Mouse (Mus musculus): ENCODE measurements around the gene Mpig6b.

DNA sequence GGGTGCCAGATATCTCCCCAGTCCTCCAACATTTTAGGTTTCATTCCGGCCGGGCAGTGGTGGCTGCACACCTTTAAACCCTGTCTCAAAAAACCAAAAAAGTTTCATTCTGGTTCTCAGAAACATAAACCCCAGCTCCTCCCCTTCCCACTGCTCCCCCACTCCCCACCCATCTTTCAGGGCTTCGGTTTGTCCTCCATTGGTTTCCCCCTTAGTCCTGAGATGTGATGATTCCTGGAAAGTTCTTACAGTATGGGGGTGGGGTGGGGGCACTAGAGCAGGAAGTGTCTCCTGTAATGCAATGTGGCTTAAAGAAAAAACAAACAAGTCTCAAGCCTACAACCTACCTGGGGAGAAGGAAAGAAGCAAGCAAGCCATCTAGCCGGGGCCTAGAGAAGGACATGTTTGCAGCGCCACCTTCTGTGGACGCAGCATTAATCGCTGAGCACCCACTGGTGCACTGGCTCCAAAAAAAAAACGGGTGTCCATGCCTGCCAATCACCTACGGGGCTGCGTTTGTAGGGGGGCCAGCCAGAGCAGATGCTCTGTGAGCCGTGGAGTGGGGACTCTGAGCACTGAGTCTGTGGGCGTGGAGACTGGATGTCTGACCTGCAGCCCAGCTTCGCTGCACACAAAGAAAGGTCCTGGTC lies 39.9 kb upstream of the Mpig6b start:
- no peak for TF ChIP-seq MAX (IDR thresholded peaks at IDR 0.05; ENCODE audit: low read depth)
- TF ChIP-seq USF1 (IDR thresholded peaks at IDR 0.05; ENCODE audit: low read depth), result no peak
- no peak for TF ChIP-seq POLR2A (IDR thresholded peaks at IDR 0.05; ENCODE audit: insufficient read length, low read depth)
- TF ChIP-seq MYOG (IDR thresholded peaks at IDR 0.05; ENCODE audit: control insufficient read depth in 1 of 3, insufficient read depth in 1 of 3, insufficient read length in 2 of 3, low read depth in 2 of 3), result no peak
- no peak for TF ChIP-seq TCF12 (IDR thresholded peaks at IDR 0.05; ENCODE audit: insufficient read depth, poor library complexity, severe bottlenecking)
- TF ChIP-seq SRF (IDR thresholded peaks at IDR 0.05; ENCODE audit: control insufficient read depth, insufficient read length, low read depth), result no peak
- no peak for TF ChIP-seq E2F4 (IDR thresholded peaks at IDR 0.05; ENCODE audit: insufficient read depth)
- TF ChIP-seq POLR2AphosphoS2 (IDR thresholded peaks at IDR 0.05; ENCODE audit: insufficient read length, low read depth), result no peak
- no peak for TF ChIP-seq MYOD1 (IDR thresholded peaks at IDR 0.05; ENCODE audit: control insufficient read depth in 1 of 3, insufficient read length in 2 of 3, low read depth in 2 of 3)
- no peak for TF ChIP-seq TCF3 (IDR thresholded peaks at IDR 0.05; ENCODE audit: insufficient read length, low read depth)
- TF ChIP-seq CEBPB (IDR thresholded peaks at IDR 0.05; ENCODE audit: insufficient read depth, poor library complexity, severe bottlenecking), result no peak
